In genomic region chr10:92754359-92754758, GRCm38 (mm10) we compare ENCODE assay signal across 20 mouse cellular contexts. TPM values are rescaled to one million over a fixed set of nuclear protein-coding genes. Genes with fewer than 3 reads are reported as not detected.
DNase-seq lines count a peak whose midpoint lies in the region; ATAC-seq lines count a peak whose summit lies in the region.
"Had no signal": no experiment of that assay in that cellular context is flagged by ENCODE, and none has a peak within 500 bp of the region (broad histone marks: within the 10 kb centered on the region; RNA-seq: fewer than 3 reads in every experiment).

No protein-coding gene starts in this region.

- H3K27me3 ChIP-seq in hindbrain, embryonic 13.5 days = no peaks in the 10 kb centered on the region
- H3K27me3 ChIP-seq in hindbrain, embryonic 10.5 days (ENCODE audit: insufficient read depth, poor library complexity, severe bottlenecking) = no peaks in the 10 kb centered on the region
- no peaks in the 10 kb centered on the region for H3K27me3 ChIP-seq in midbrain, embryonic 14.5 days (ENCODE audit: control insufficient read depth, insufficient read depth, low read length)
- H3K27me3 ChIP-seq in midbrain, embryonic 15.5 days (replicated peaks) = no peaks in the 10 kb centered on the region
- no peaks in the 10 kb centered on the region for H3K27me3 ChIP-seq in neural tube, embryonic 15.5 days (replicated peaks)
- H3K27me3 ChIP-seq: embryonic facial prominence, embryonic 13.5 days; forebrain, embryonic 12.5 days; heart, embryonic 15.5 days; Patski had no signal

- H3K27ac ChIP-seq in hindbrain, embryonic 13.5 days = no peak overlapping the region
- no peak overlapping the region for H3K27ac ChIP-seq in hindbrain, embryonic 10.5 days
- no peak overlapping the region for H3K27ac ChIP-seq in midbrain, embryonic 14.5 days (replicated peaks; ENCODE audit: low read depth, low read length)
- no peak overlapping the region for H3K27ac ChIP-seq in midbrain, embryonic 15.5 days
- no peak overlapping the region for H3K27ac ChIP-seq in neural tube, embryonic 15.5 days (replicated peaks)
- H3K27ac ChIP-seq: embryonic facial prominence, embryonic 13.5 days; heart, embryonic 15.5 days had no signal

- no peaks in the 10 kb centered on the region for H3K36me3 ChIP-seq in hindbrain, embryonic 13.5 days
- H3K36me3 ChIP-seq in hindbrain, embryonic 10.5 days = no peaks in the 10 kb centered on the region
- no peaks in the 10 kb centered on the region for H3K36me3 ChIP-seq in midbrain, embryonic 14.5 days (ENCODE audit: control insufficient read depth, insufficient read depth, low read length)
- no peaks in the 10 kb centered on the region for H3K36me3 ChIP-seq in midbrain, embryonic 15.5 days (replicated peaks)
- H3K36me3 ChIP-seq in neural tube, embryonic 15.5 days = no peaks in the 10 kb centered on the region
- H3K36me3 ChIP-seq: embryonic facial prominence, embryonic 13.5 days; forebrain, embryonic 12.5 days; heart, embryonic 15.5 days had no signal

- ATAC-seq in hindbrain, embryonic 13.5 days (ENCODE audit: low FRiP score) = 0 out of 2 replicates have a peak, but pooled peaks have one; percentile 39
- no peak for ATAC-seq in midbrain, embryonic 14.5 days (ENCODE audit: low FRiP score, low TSS enrichment)
- no peak for ATAC-seq in midbrain, embryonic 15.5 days (replicated peaks)
- peak; percentile 50; the same call in 1 of the 2 replicates for ATAC-seq in neural tube, embryonic 15.5 days (ENCODE audit: low FRiP score)
- ATAC-seq: activated CD4-positive, CD25-positive, alpha-beta regulatory T cell, adult 4 months; Patski had no signal

- no peak overlapping the region for H3K4me2 ChIP-seq in hindbrain, embryonic 13.5 days
- no peak overlapping the region for H3K4me2 ChIP-seq in midbrain, embryonic 14.5 days (ENCODE audit: low read length)
- no peak overlapping the region for H3K4me2 ChIP-seq in midbrain, embryonic 15.5 days
- no peak overlapping the region for H3K4me2 ChIP-seq in neural tube, embryonic 15.5 days
- H3K4me2 ChIP-seq: embryonic facial prominence, embryonic 13.5 days; forebrain, embryonic 12.5 days; heart, embryonic 11.5 days; heart, embryonic 15.5 days had no signal

- H3K9me3 ChIP-seq in hindbrain, embryonic 13.5 days = 0 out of 2 replicates have a peak, but pooled peaks cover 4% of the 10 kb centered on the region
- peaks cover 7% of the 10 kb centered on the region; the same call in 1 of the 2 replicates for H3K9me3 ChIP-seq in hindbrain, embryonic 10.5 days
- H3K9me3 ChIP-seq in midbrain, embryonic 14.5 days (ENCODE audit: control insufficient read depth, low read length) = no peaks in the 10 kb centered on the region
- no peaks in the 10 kb centered on the region for H3K9me3 ChIP-seq in midbrain, embryonic 15.5 days
- no peaks in the 10 kb centered on the region for H3K9me3 ChIP-seq in neural tube, embryonic 15.5 days (replicated peaks)
- H3K9me3 ChIP-seq: embryonic facial prominence, embryonic 13.5 days; forebrain, embryonic 12.5 days; heart, embryonic 15.5 days had no signal

- H3K4me3 ChIP-seq in hindbrain, embryonic 13.5 days = no peak overlapping the region
- H3K4me3 ChIP-seq in hindbrain, embryonic 10.5 days = no peak overlapping the region
- H3K4me3 ChIP-seq in midbrain, embryonic 14.5 days (replicated peaks; ENCODE audit: low read depth, low read length) = no peak overlapping the region
- H3K4me3 ChIP-seq in midbrain, embryonic 15.5 days = no peak overlapping the region
- H3K4me3 ChIP-seq in neural tube, embryonic 15.5 days (replicated peaks) = no peak overlapping the region
- H3K4me3 ChIP-seq: embryonic facial prominence, embryonic 13.5 days; forebrain, embryonic 12.5 days; heart, embryonic 15.5 days had no signal

- DNase-seq in hindbrain, embryonic 10.5 days (ENCODE audit: low spot score) = no peak
- DNase-seq in midbrain, embryonic 14.5 days = peak; percentile 13
- peak; percentile 56 for DNase-seq in Muller cell, postnatal 12 days (ENCODE audit: inconsistent ontology term)
- DNase-seq in gastrocnemius, adult 8-10 months (ENCODE audit: low spot score in 2 of 2) = no peak
- DNase-seq: adrenal gland, postnatal 14 days; cerebellum, adult 18-20 months; cerebellum, adult 9-11 months; cerebellum, postnatal 36 days; gastrocnemius, postnatal 10 days; heart, adult 18-20 months; heart, postnatal 14 days had no signal

- H3K9ac ChIP-seq in hindbrain, embryonic 13.5 days = no peak overlapping the region
- no peak overlapping the region for H3K9ac ChIP-seq in midbrain, embryonic 14.5 days (replicated peaks; ENCODE audit: low read length)
- no peak overlapping the region for H3K9ac ChIP-seq in midbrain, embryonic 15.5 days
- H3K9ac ChIP-seq in neural tube, embryonic 15.5 days (replicated peaks) = no peak overlapping the region
- H3K9ac ChIP-seq: embryonic facial prominence, embryonic 13.5 days; forebrain, embryonic 12.5 days; heart, embryonic 15.5 days had no signal

- 62% methylated on average over 5 of the region's 5 CpGs for WGBS in hindbrain, embryonic 13.5 days
- WGBS in hindbrain, embryonic 10.5 days = 95% methylated on average over 5 of the region's 5 CpGs
- WGBS in midbrain, embryonic 14.5 days = 86% methylated on average over 5 of the region's 5 CpGs
- whole genome bisulfite sequencing in midbrain, embryonic 15.5 days = 70% methylated on average over 5 of the region's 5 CpGs
- whole genome bisulfite sequencing in neural tube, embryonic 15.5 days = 58% methylated on average over 5 of the region's 5 CpGs

- H3K4me1 ChIP-seq in hindbrain, embryonic 13.5 days (replicated peaks) = 0 out of 2 replicates have a peak, but pooled peaks cover 4% of the 10 kb centered on the region
- no peaks in the 10 kb centered on the region for H3K4me1 ChIP-seq in hindbrain, embryonic 10.5 days (replicated peaks)
- no peaks in the 10 kb centered on the region for H3K4me1 ChIP-seq in midbrain, embryonic 14.5 days (ENCODE audit: control insufficient read depth, insufficient read depth, low read length)
- H3K4me1 ChIP-seq in midbrain, embryonic 15.5 days = no peaks in the 10 kb centered on the region
- H3K4me1 ChIP-seq in neural tube, embryonic 15.5 days = 0 out of 2 replicates have a peak, but pooled peaks cover 2% of the 10 kb centered on the region
- H3K4me1 ChIP-seq: embryonic facial prominence, embryonic 13.5 days; forebrain, embryonic 12.5 days; heart, embryonic 15.5 days had no signal

RNA-seq across cellular contexts. Expression of gene Nedd1, which starts 32.1 kb away (rescaled TPM):
- 19.2 and 19.5 TPM in 2 replicates for polyA plus RNA-seq in hindbrain, embryonic 13.5 days (2015; fragmentation: Nextera tagmentation; extraction: Ambion mirVana)
- polyA plus RNA-seq in hindbrain, embryonic 10.5 days (2016; fragmentation: Nextera tagmentation; extraction: Ambion mirVana) = 46.7 and 56.8 TPM in 2 replicates
- polyA plus RNA-seq in midbrain, embryonic 14.5 days (2014; fragmentation: Nextera tagmentation; extraction: Ambion mirVana) = 13.8 and 21.2 TPM in 2 replicates
- polyA plus RNA-seq in midbrain, embryonic 15.5 days (2015; fragmentation: Nextera tagmentation; extraction: Ambion mirVana) = 12.3 and 14.4 TPM in 2 replicates
- 11.0 and 18.0 TPM in 2 replicates for polyA plus RNA-seq in neural tube, embryonic 15.5 days (2015; fragmentation: Nextera tagmentation; extraction: Ambion mirVana)
- total RNA-seq in gastrocnemius, adult 8-10 months (2022) = 10 to 100 TPM; 11.7 to 16.2 (median 14.4) TPM

Comparison
In these comparisons a context has a peak if more than half of its experiments do, and no peak if none do; other contexts are left out.
1. ATAC-seq: peak in hindbrain, embryonic 13.5 days (single experiment) and neural tube, embryonic 15.5 days (single experiment); none in midbrain, embryonic 14.5 days (single experiment) and midbrain, embryonic 15.5 days (single experiment).
2. DNase-seq: peak in midbrain, embryonic 14.5 days (single experiment) and Muller cell, postnatal 12 days (single experiment); none in hindbrain, embryonic 10.5 days (single experiment) and gastrocnemius, adult 8-10 months (0 of 2).